Mouse (Mus musculus): ENCODE data around the gene Prkn. TPM values are rescaled to one million over a fixed set of nuclear protein-coding genes. Genes with fewer than 3 reads are reported as not detected.

The Prkn gene
- total RNA-seq, 2 experiments from 2014 or later = 1.3 TPM; not detected in 1

DNA sequence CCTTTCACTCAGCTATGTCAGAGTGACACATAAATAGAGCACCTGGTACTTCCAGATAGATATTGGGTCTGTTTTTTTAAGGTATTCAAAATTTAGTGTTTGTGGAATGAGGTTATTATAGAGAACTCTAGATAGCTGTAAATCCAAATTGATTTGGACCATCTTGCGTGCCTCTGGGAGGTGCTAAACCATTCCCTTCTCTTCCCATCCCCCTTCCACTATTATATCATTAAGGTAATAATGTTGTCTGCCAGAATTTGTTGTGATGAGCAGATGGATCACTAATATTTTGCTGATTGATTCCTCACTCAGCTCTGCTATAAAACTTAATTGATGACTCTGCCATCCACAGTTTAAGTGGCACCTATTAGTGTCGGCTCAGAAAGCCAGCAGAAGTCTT lies 625.9 kb downstream of the Prkn start:
- ATAC-seq (replicated peaks; ENCODE audit: low FRiP score, poor library complexity, severe bottlenecking) = no peak

GRCm38 (mm10) chr17:11468624-11469023 lies 628.4 kb downstream of the Prkn start:
- ATAC-seq (replicated peaks; ENCODE audit: low FRiP score, poor library complexity, severe bottlenecking) = no peak

GRCm38 (mm10) chr17:11483032-11483431 lies 642.8 kb downstream of the Prkn start:
- ATAC-seq (replicated peaks; ENCODE audit: low FRiP score, poor library complexity, severe bottlenecking) = no peak

- no peak for ATAC-seq (replicated peaks; ENCODE audit: low FRiP score, poor library complexity, severe bottlenecking)
Measured at GRCm38 (mm10) chr17:11490051-11490450, 649.9 kb downstream of the Prkn start.

DNA sequence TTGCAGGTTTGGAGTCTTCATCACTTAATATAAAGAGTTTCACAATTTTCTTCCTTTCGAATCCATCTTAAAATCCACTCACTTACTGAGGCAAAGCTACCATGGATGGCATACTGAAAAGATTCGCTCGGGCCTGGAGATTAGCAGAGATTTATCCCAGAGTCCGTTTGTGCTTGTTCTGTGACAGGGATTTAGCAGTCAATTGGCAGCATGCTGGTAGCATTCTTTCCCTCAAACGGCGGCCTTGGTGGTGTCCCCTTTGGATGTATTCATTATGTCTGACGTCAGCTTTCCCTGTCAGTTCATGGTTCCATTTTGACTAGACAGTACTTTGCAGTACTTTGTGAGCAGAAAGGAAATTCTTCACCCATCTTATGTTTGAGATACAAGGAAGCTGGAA lies 662.4 kb downstream of the Prkn start:
- no peak for ATAC-seq (replicated peaks; ENCODE audit: low FRiP score, poor library complexity, severe bottlenecking)

DNA sequence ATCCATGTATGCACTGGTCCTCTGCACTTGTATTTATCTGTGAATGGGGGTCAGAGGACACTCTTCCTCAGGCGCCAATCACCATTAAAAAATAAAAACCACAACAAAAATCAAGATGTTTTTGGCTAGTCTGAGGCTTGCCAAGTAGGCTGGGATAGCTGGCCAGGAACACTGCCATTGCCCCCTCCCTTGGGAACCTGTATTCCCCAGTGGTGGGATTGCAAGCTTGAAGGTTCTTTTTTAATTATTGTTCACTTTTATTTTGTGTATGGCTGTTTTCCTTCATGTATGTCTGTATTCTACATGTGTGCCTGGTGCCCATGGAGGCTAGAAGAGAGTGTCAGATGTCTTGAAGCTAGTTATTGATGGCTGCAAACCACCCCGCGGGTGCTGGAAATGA lies 664.3 kb downstream of the Prkn start:
- ATAC-seq (replicated peaks; ENCODE audit: low FRiP score, poor library complexity, severe bottlenecking) = no peak

DNA sequence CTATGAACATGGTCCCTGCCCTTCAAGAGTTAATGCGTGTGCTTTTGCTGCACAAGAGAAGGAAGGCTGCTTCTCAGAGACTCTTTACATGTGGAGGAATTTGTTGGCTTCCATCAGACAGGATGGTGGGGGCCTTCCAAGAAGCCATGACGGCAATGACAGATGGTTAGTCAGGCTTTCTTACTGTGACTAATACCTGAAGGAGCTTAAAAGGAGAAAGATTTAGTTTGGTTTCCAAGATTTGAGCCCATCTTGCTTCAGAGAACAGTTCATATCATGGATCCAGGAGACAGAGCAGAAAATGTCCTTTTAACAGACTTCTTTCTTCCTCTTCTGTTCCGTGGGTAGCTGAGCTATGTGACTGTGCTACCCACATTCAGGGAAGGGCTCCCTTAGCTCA lies 666.9 kb downstream of the Prkn start:
- ATAC-seq (replicated peaks; ENCODE audit: low FRiP score, poor library complexity, severe bottlenecking) = no peak

- ATAC-seq (replicated peaks; ENCODE audit: low FRiP score, poor library complexity, severe bottlenecking) = no peak
Measured at GRCm38 (mm10) chr17:11510081-11510480, 669.9 kb downstream of the Prkn start.

DNA sequence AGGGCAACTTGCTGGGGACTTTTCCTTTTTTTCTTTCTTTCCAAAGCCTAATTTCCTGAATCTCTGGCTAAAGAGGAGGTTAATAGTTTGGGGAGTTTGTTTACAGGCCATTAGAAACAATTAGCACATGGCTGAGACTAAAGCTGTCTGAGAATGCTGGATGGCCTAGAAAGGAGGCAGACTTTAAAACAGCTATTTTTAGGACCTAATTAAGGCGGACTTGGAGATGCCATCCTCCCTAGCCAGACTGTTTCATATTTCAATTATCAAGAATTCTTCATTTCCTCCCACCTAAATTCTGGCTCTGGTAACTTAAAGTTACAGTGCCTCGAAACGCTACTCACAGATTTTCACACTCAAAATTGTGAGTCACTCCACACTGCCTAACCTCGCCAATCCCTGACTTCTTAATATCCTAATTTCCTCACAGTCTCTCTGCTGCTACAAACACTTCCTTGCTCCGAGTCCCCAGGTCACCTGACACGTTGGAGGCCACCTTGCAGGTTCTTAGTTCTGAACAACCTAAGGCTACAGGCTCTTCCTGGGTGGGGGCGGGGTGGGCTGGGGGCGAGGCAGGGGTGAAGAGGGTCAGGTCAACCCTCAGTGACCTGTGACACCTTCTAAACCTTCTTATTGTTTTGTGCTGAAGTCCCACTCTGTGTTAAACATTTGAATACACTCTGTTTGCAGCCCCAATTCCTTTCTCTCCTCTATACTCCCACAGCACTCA lies 674.0 kb downstream of the Prkn start:
- ATAC-seq (replicated peaks; ENCODE audit: low FRiP score, poor library complexity, severe bottlenecking) = no peak

DNA sequence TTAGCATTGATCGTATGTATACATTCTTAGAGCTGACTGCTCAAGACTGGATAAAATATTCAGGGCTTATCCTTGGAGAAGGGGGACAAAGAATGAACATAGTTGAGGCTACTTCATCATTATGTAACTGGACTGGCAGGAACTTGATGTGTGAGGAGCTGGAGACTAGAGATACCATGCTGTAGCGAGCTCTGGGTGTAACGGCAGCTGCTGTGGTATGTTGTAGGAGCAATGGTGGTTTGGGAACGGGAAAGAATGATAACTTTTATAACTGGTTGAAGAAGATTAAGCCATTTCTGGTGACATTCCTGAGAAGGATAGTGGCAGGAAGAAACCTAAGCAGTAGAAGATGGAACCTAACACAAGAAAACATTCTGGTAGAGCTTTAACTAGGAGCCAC lies 675.4 kb downstream of the Prkn start:
- ATAC-seq (replicated peaks; ENCODE audit: low FRiP score, poor library complexity, severe bottlenecking) = no peak

DNA sequence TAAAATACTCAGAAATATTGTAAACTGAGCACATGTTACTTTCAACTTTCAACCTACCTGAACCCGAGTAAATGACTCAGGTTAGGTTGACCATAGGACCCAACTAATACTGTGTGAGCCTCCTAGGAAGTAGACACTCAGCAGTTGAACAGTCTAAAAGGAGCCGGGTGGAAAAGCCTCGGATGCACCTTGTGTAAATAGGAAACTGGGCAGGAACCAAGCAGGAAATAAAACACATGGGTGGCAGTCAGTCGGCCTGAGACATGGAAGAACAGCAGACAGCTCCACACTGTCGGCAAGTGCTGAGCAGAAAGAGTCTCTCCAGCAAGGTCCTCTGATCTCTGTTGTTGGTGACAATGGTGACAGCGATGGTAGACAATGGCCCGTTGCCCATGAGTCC lies 676.0 kb downstream of the Prkn start:
- no peak for ATAC-seq (replicated peaks; ENCODE audit: low FRiP score, poor library complexity, severe bottlenecking)

DNA sequence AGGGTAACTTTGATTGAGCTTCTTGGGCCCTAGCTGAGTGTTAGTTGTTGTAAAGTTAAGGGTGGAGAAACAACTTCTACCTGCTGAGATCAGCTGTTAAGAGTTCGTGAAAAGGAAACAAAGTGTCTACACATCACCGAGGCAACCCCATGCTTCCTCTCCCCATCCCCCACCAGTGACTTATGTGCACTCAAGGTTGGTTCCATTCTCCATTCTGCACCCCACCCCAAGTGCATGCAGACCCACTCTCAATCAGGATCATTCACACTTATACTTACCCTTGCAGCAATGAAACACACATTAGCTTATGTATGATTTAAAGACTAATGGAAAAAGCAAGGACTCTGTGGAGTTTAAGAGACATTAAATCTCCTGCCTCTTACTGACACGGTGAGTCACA lies 691.9 kb downstream of the Prkn start:
- no peak for ATAC-seq (replicated peaks; ENCODE audit: low FRiP score, poor library complexity, severe bottlenecking)

DNA sequence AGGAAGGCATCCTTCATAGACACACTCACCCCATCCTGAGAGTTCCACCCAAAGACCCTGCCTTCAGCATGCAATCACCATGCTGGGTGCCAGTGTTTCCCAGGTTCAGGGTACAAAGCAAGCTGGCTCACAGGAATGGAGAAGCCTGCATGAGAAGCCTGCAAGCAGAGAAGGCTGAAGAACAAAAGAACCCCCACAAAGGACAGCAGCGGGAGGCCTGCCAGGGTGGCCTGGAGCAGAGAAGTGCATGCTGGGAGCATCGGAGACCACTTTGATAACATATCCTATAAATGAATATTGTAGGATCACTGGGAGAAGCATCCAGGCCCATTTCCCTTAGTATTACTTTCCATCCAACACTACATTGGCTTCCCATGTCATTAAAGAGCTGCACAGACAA lies 692.6 kb downstream of the Prkn start:
- ATAC-seq (replicated peaks; ENCODE audit: low FRiP score, poor library complexity, severe bottlenecking) = no peak

GRCm38 (mm10) chr17:11533835-11534234 lies 693.7 kb downstream of the Prkn start:
- no peak for ATAC-seq (replicated peaks; ENCODE audit: low FRiP score, poor library complexity, severe bottlenecking)

DNA sequence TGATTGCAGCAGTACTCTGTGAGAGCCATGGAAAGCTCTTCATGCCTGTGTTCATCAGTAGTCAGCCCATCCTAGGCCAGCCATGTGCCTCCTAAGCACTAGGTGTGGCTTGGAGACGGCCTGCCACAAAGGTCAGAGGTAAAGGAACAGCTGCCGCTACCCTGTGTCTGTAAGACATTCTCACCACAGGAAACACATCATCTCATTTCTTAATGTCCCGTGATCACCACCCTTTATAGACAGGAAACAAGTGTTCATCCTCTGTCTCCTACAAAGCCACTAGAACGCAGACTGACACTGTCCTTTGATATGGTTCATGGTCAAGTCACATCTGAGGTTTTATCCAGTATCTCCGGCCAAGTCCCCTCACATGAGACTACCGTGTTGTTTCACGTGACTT lies 698.6 kb downstream of the Prkn start:
- ATAC-seq (replicated peaks; ENCODE audit: low FRiP score, poor library complexity, severe bottlenecking) = no peak

GRCm38 (mm10) chr17:11541928-11542623 lies 701.9 kb downstream of the Prkn start:
- ATAC-seq (replicated peaks; ENCODE audit: low FRiP score, poor library complexity, severe bottlenecking) = no peak

- ATAC-seq (replicated peaks; ENCODE audit: low FRiP score, poor library complexity, severe bottlenecking) = no peak
Measured at GRCm38 (mm10) chr17:11550562-11550961, 710.4 kb downstream of the Prkn start.

- no peak for ATAC-seq (replicated peaks; ENCODE audit: low FRiP score, poor library complexity, severe bottlenecking)
Measured at GRCm38 (mm10) chr17:11565681-11566080, 725.5 kb downstream of the Prkn start.

- ATAC-seq (replicated peaks; ENCODE audit: low FRiP score, poor library complexity, severe bottlenecking) = no peak
Measured at GRCm38 (mm10) chr17:11570392-11570791, 730.2 kb downstream of the Prkn start.

GRCm38 (mm10) chr17:11573666-11574065 lies 733.5 kb downstream of the Prkn start:
- ATAC-seq (replicated peaks; ENCODE audit: low FRiP score, poor library complexity, severe bottlenecking) = no peak

- ATAC-seq (replicated peaks; ENCODE audit: low FRiP score, poor library complexity, severe bottlenecking) = no peak
Measured at GRCm38 (mm10) chr17:11585491-11585890, 745.3 kb downstream of the Prkn start.

- no peak for ATAC-seq (replicated peaks; ENCODE audit: low FRiP score, poor library complexity, severe bottlenecking)
Measured at GRCm38 (mm10) chr17:11607931-11608330, 767.7 kb downstream of the Prkn start.

All from erythroid progenitor cell, adult 5-6 weeks (primary cell).